Mouse (Mus musculus) megakaryocyte, embryonic 14.5 days (primary cell): ENCODE results near the gene Parp16.

Source experiments
- FLI1 ChIP-seq: IDR thresholded peaks from 2 replicates; pipeline ENCODE4 v1.6.1; 2012; ENCODE audit warnings: low read length, inconsistent platforms, mixed read lengths
- GATA1 ChIP-seq: IDR thresholded peaks from 3 replicates; pipeline ENCODE4 v1.6.1; 2012; ENCODE audit warnings: mixed read lengths, low read length, inconsistent platforms, borderline replicate concordance

DNA sequence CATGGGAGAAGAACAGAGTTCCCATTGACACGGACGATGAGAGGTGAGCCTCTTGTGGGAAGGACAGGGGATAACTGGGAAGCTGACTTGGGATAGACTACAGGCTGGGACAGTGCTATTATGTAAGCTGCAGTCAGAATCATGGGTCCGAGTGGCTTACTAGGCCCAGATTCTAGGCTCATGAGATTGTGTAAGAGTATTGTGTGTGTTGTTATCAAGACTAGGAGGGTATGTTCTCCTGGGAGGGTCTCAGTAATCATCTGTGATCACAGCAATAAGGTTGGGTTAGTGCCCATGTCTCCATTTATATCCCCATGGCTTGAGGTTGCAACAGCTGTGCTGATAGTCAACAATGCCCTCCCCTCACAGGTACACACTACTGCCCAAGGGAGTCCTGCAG lies 17.7 kb upstream of the Parp16 start:
- TF ChIP-seq GATA1: no peak
- TF ChIP-seq FLI1: no peak
